Mouse (Mus musculus): ENCODE data around the gene Trak1. TPM values are rescaled to one million over a fixed set of nuclear protein-coding genes. Genes with fewer than 3 reads are reported as not detected.

The Trak1 gene
- polyA plus RNA-seq, 2 experiments = 2.9 to 3.1 TPM

- no peak overlapping the region for H3K27ac ChIP-seq
- WGBS (ENCODE audit: insufficient replicate concordance) = 79% methylated on average over 7 of the region's 7 CpGs
- TF ChIP-seq EP300 (IDR thresholded peaks at IDR 0.05; ENCODE audit: low read depth) = no peak
- no peak for TF ChIP-seq CTCF (IDR thresholded peaks at IDR 0.05; ENCODE audit: low read depth)
- no peaks in the 10 kb centered on the region for H3K36me3 ChIP-seq (replicated peaks; ENCODE audit: control insufficient read depth, insufficient read depth, low read depth)
- H3K4me2 ChIP-seq (ENCODE audit: low read depth) = no peak overlapping the region
- ATAC-seq (ENCODE audit: insufficient read depth) (no peak), DNase-seq (ENCODE audit: low read depth in 3 of 3, low spot score in 3 of 3) (no peak)
- H3K4me1 ChIP-seq (replicated peaks; ENCODE audit: control insufficient read depth in 2 of 2, insufficient read depth in 2 of 2, low read length in 1 of 2) = 0 out of 4 replicates have a peak, but pooled peaks cover 0 to 3% of the 10 kb centered on the region in 2 experiments
- no peak overlapping the region for H3K4me3 ChIP-seq (ENCODE audit: insufficient read depth in 1 of 2, low read depth in 2 of 2, low read length in 2 of 2)
- no peaks in the 10 kb centered on the region for H3K27me3 ChIP-seq (ENCODE audit: control insufficient read depth, insufficient read depth, low read length)
- no peaks in the 10 kb centered on the region for H3K9me3 ChIP-seq (ENCODE audit: control insufficient read depth, low read length)
- no peak overlapping the region for H3K9ac ChIP-seq (replicated peaks)
These were observed 44.5 kb downstream of the Trak1 start for GRCm38 (mm10) chr9:121341832-121342231.

GRCm38 (mm10) chr9:121342510-121343110 lies 45.3 kb downstream of the Trak1 start:
- ATAC-seq (ENCODE audit: insufficient read depth) (no peak), DNase-seq (ENCODE audit: low read depth in 3 of 3, low spot score in 3 of 3) (no peak)
- Histone ChIP-seq H3K4me1 (replicated peaks; ENCODE audit: control insufficient read depth in 2 of 2, insufficient read depth in 2 of 2, low read length in 1 of 2) (no peaks in the 10 kb centered on the region), H3K9ac (replicated peaks) (no peak overlapping the region), H3K27me3 (ENCODE audit: control insufficient read depth, insufficient read depth, low read length) (no peaks in the 10 kb centered on the region), H3K9me3 (ENCODE audit: control insufficient read depth, low read length) (no peaks in the 10 kb centered on the region), H3K4me3 (ENCODE audit: insufficient read depth in 1 of 2, low read depth in 2 of 2, low read length in 2 of 2) (no peak overlapping the region), H3K4me2 (ENCODE audit: low read depth) (no peak overlapping the region), H3K36me3 (replicated peaks; ENCODE audit: control insufficient read depth, insufficient read depth, low read depth) (no peaks in the 10 kb centered on the region), H3K27ac (no peak overlapping the region)
- WGBS (ENCODE audit: insufficient replicate concordance) = 74% methylated on average over 5 of the region's 5 CpGs
- no peak for TF ChIP-seq EP300 (IDR thresholded peaks at IDR 0.05; ENCODE audit: low read depth)
- no peak for TF ChIP-seq CTCF (IDR thresholded peaks at IDR 0.05; ENCODE audit: low read depth)

- TF ChIP-seq EP300 (IDR thresholded peaks at IDR 0.05; ENCODE audit: low read depth) (no peak), CTCF (IDR thresholded peaks at IDR 0.05; ENCODE audit: low read depth) (peak; percentile 38)
These were observed 46.0 kb downstream of the Trak1 start for GRCm38 (mm10) chr9:121343122-121343876.

GRCm38 (mm10) chr9:121344344-121344743 lies 47.0 kb downstream of the Trak1 start:
- H3K36me3 ChIP-seq (replicated peaks; ENCODE audit: control insufficient read depth, insufficient read depth, low read depth) = no peaks in the 10 kb centered on the region
- 72% methylated on average over 3 of the region's 3 CpGs for WGBS (ENCODE audit: insufficient replicate concordance)
- TF ChIP-seq EP300 (IDR thresholded peaks at IDR 0.05; ENCODE audit: low read depth) (no peak), CTCF (IDR thresholded peaks at IDR 0.05; ENCODE audit: low read depth) (no peak)
- H3K4me3 ChIP-seq (ENCODE audit: insufficient read depth in 1 of 2, low read depth in 2 of 2, low read length in 2 of 2) = no peak overlapping the region
- H3K4me2 ChIP-seq (ENCODE audit: low read depth) = no peak overlapping the region
- no peaks in the 10 kb centered on the region for H3K27me3 ChIP-seq (ENCODE audit: control insufficient read depth, insufficient read depth, low read length)
- H3K27ac ChIP-seq = no peak overlapping the region
- H3K4me1 ChIP-seq (replicated peaks; ENCODE audit: control insufficient read depth in 2 of 2, insufficient read depth in 2 of 2, low read length in 1 of 2) = peaks cover 0 to 5% of the 10 kb centered on the region in 2 experiments; a peak in 1 of 4 replicates
- H3K9me3 ChIP-seq (ENCODE audit: control insufficient read depth, low read length) = no peaks in the 10 kb centered on the region
- ATAC-seq (ENCODE audit: insufficient read depth) = no peak
- DNase-seq (ENCODE audit: low read depth in 3 of 3, low spot score in 3 of 3) = no peak
- no peak overlapping the region for H3K9ac ChIP-seq (replicated peaks)

More at GRCm38 (mm10) chr9:121343122-121343876, 46.0 kb downstream of the Trak1 start:
- no peak for ATAC-seq (ENCODE audit: insufficient read depth)
- Histone ChIP-seq H3K4me2 (ENCODE audit: low read depth) (no peak overlapping the region), H3K9ac (replicated peaks) (no peak overlapping the region), H3K9me3 (ENCODE audit: control insufficient read depth, low read length) (no peaks in the 10 kb centered on the region), H3K36me3 (replicated peaks; ENCODE audit: control insufficient read depth, insufficient read depth, low read depth) (no peaks in the 10 kb centered on the region), H3K4me3 (ENCODE audit: insufficient read depth in 1 of 2, low read depth in 2 of 2, low read length in 2 of 2) (no peak overlapping the region), H3K4me1 (replicated peaks; ENCODE audit: control insufficient read depth in 2 of 2, insufficient read depth in 2 of 2, low read length in 1 of 2) (peaks cover 0 to 1% of the 10 kb centered on the region in 2 experiments; a peak in 1 of 4 replicates), H3K27ac (no peak overlapping the region), H3K27me3 (ENCODE audit: control insufficient read depth, insufficient read depth, low read length) (no peaks in the 10 kb centered on the region)
- no peak for DNase-seq (ENCODE audit: low read depth in 3 of 3, low spot score in 3 of 3)
- WGBS (ENCODE audit: insufficient replicate concordance) = 63% methylated on average over 14 of the region's 14 CpGs

GRCm38 (mm10) chr9:121345427-121346130 lies 48.3 kb downstream of the Trak1 start:
- no peaks in the 10 kb centered on the region for H3K27me3 ChIP-seq (ENCODE audit: control insufficient read depth, insufficient read depth, low read length)
- H3K4me3 ChIP-seq (ENCODE audit: insufficient read depth in 1 of 2, low read depth in 2 of 2, low read length in 2 of 2) = no peak overlapping the region
- peaks cover 0 to 5% of the 10 kb centered on the region in 2 experiments; a peak in 1 of 4 replicates for H3K4me1 ChIP-seq (replicated peaks; ENCODE audit: control insufficient read depth in 2 of 2, insufficient read depth in 2 of 2, low read length in 1 of 2)
- DNase-seq (ENCODE audit: low read depth in 3 of 3, low spot score in 3 of 3) = no peak
- H3K9me3 ChIP-seq (ENCODE audit: control insufficient read depth, low read length) = no peaks in the 10 kb centered on the region
- WGBS (ENCODE audit: insufficient replicate concordance) = 75% methylated on average over 15 of the region's 15 CpGs
- H3K4me2 ChIP-seq (ENCODE audit: low read depth) = no peak overlapping the region
- no peak overlapping the region for H3K9ac ChIP-seq (replicated peaks)
- no peak for ATAC-seq (ENCODE audit: insufficient read depth)
- H3K27ac ChIP-seq = no peak overlapping the region
- TF ChIP-seq EP300 (IDR thresholded peaks at IDR 0.05; ENCODE audit: low read depth) = no peak
- TF ChIP-seq CTCF (IDR thresholded peaks at IDR 0.05; ENCODE audit: low read depth) = no peak
- H3K36me3 ChIP-seq (replicated peaks; ENCODE audit: control insufficient read depth, insufficient read depth, low read depth) = no peaks in the 10 kb centered on the region

Measured in liver, embryonic 14.5 days (tissue).